Mouse (Mus musculus): Measurements from ENCODE around the gene Iqsec1. TPM values are rescaled to one million over a fixed set of nuclear protein-coding genes. Genes with fewer than 3 reads are reported as not detected.

Iqsec1 gene
- 230 and 427 TPM in 2 replicates for polyA plus RNA-seq (2012; rRNA removed)

- TF ChIP-seq POLR2A (IDR thresholded peaks at IDR 0.05; ENCODE audit: low read depth, low read length) (no peak), CTCF (IDR thresholded peaks at IDR 0.05; ENCODE audit: extremely low read depth, insufficient read depth, insufficient read length, insufficient replicate concordance) (no peak)
- 6% methylated on average over 39 of the region's 39 CpGs for WGBS
Observed at GRCm38 (mm10) chr6:90988648-90989317, at the start of gene Iqsec1. Gene Iqsec1, minus strand, starts transcription at chr6:90988685.

DNA sequence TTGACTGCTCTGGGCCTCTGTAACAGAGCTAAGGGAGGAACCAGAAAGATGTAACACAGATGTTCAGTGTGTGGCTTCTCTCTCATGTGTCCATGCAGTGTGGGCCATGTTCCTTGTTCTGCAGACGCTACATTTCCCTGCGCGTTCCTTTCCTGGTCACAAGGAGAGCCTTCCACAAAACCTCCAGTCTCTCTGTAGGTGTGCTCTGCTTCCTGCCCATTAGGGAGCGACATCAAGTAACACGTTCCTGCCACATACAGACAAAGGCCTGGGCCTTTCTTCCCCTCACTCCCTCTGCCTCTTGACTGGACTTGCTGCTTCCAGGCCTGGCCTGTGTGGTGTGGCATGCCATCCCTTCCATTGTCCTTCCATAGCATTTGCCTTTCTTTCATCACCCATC, 39.8 kb upstream of the Iqsec1 start:
- H3K4me1 ChIP-seq (ENCODE audit: control insufficient read depth, insufficient read depth, insufficient read length), result no peaks in the 10 kb centered on the region
- no peak for DNase-seq (ENCODE audit: low read depth in 1 of 2, low spot score in 2 of 2)
- no peak for TF ChIP-seq CTCF (IDR thresholded peaks at IDR 0.05; ENCODE audit: extremely low read depth, insufficient read depth, insufficient read length, insufficient replicate concordance)
- no peak for TF ChIP-seq POLR2A (IDR thresholded peaks at IDR 0.05; ENCODE audit: low read depth, low read length)
- H3K27ac ChIP-seq (ENCODE audit: insufficient read depth, low read length), result no peak overlapping the region
- no peak overlapping the region for H3K4me3 ChIP-seq (ENCODE audit: extremely low read depth, insufficient read depth, insufficient read length)
- H3K27me3 ChIP-seq (ENCODE audit: control insufficient read depth, insufficient read depth, low read length), result no peaks in the 10 kb centered on the region
- H3K36me3 ChIP-seq (ENCODE audit: control insufficient read depth, insufficient read depth, low read length), result peaks cover 48% of the 10 kb centered on the region
- 93% methylated on average over 5 of the region's 5 CpGs for WGBS

More at GRCm38 (mm10) chr6:90988648-90989317, at the start of gene Iqsec1:
- Histone ChIP-seq H3K4me3 (ENCODE audit: extremely low read depth, insufficient read depth, insufficient read length) (peak within 1 kb of the TSS; percentile 52; the same call in 1 of the 2 replicates), H3K27me3 (ENCODE audit: control insufficient read depth, insufficient read depth, low read length) (peaks cover 15% of the 10 kb centered on the region), H3K27ac (ENCODE audit: insufficient read depth, low read length) (no peak within 1 kb of the TSS), H3K4me1 (ENCODE audit: control insufficient read depth, insufficient read depth, insufficient read length) (peaks cover 9% of the 10 kb centered on the region), H3K36me3 (ENCODE audit: control insufficient read depth, insufficient read depth, low read length) (no peaks in the 10 kb centered on the region)
- peak; percentile 23 to 51 for DNase-seq (ENCODE audit: low read depth in 1 of 2, low spot score in 2 of 2)

GRCm38 (mm10) chr6:91020810-91021209, 32.3 kb upstream of the Iqsec1 start:
- TF ChIP-seq POLR2A (IDR thresholded peaks at IDR 0.05; ENCODE audit: low read depth, low read length) (no peak), CTCF (IDR thresholded peaks at IDR 0.05; ENCODE audit: extremely low read depth, insufficient read depth, insufficient read length, insufficient replicate concordance) (no peak)
- H3K36me3 ChIP-seq (ENCODE audit: control insufficient read depth, insufficient read depth, low read length), result peaks cover 46% of the 10 kb centered on the region
- no peak for DNase-seq (ENCODE audit: low read depth in 1 of 2, low spot score in 2 of 2)
- 95% methylated on average over 7 of the region's 7 CpGs for WGBS
- H3K4me3 ChIP-seq (ENCODE audit: extremely low read depth, insufficient read depth, insufficient read length), result no peak overlapping the region
- H3K27ac ChIP-seq (ENCODE audit: insufficient read depth, low read length), result no peak overlapping the region
- H3K4me1 ChIP-seq (ENCODE audit: control insufficient read depth, insufficient read depth, insufficient read length), result no peaks in the 10 kb centered on the region
- no peaks in the 10 kb centered on the region for H3K27me3 ChIP-seq (ENCODE audit: control insufficient read depth, insufficient read depth, low read length)

DNA sequence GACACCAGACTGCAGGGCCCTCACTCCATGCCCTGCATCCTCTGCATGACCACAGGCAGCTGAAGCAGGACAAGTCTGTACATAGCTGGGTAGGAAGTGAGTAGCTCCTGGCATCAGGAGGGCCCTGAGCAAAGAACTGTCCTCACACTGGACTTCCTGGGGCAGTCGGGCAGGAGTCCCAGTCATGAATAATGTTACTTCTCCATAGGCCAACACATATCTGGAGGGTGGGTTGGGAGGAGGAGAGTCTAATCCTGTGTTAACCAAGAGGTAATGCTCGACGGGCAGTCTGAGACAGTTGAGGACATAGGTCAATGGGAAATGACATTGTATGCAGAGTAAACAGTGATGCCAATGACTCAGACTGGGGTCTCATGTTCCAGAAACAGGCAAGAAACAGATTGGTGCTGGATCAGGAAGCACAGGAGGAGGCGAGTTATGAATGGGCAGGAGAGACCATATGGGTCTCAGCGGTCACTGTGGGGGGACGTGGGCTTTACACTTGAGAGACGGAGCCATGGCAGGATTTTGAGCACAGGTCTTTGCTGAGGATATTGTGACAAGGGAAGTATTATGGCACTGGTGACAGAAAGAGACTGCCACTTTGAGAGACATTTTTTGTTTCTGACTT, 28.2 kb upstream of the Iqsec1 start:
- no peak overlapping the region for H3K4me3 ChIP-seq (ENCODE audit: extremely low read depth, insufficient read depth, insufficient read length)
- peaks cover 51% of the 10 kb centered on the region for H3K36me3 ChIP-seq (ENCODE audit: control insufficient read depth, insufficient read depth, low read length)
- H3K4me1 ChIP-seq (ENCODE audit: control insufficient read depth, insufficient read depth, insufficient read length), result no peaks in the 10 kb centered on the region
- no peak for DNase-seq (ENCODE audit: low read depth in 1 of 2, low spot score in 2 of 2)
- H3K27ac ChIP-seq (ENCODE audit: insufficient read depth, low read length), result no peak overlapping the region
- TF ChIP-seq CTCF (IDR thresholded peaks at IDR 0.05; ENCODE audit: extremely low read depth, insufficient read depth, insufficient read length, insufficient replicate concordance) (no peak), POLR2A (IDR thresholded peaks at IDR 0.05; ENCODE audit: low read depth, low read length) (no peak)
- 92% methylated on average over 7 of the region's 7 CpGs for WGBS
- no peaks in the 10 kb centered on the region for H3K27me3 ChIP-seq (ENCODE audit: control insufficient read depth, insufficient read depth, low read length)

GRCm38 (mm10) chr6:91014198-91014958, 25.9 kb upstream of the Iqsec1 start:
- no peaks in the 10 kb centered on the region for H3K27me3 ChIP-seq (ENCODE audit: control insufficient read depth, insufficient read depth, low read length)
- no peak overlapping the region for H3K4me3 ChIP-seq (ENCODE audit: extremely low read depth, insufficient read depth, insufficient read length)
- H3K4me1 ChIP-seq (ENCODE audit: control insufficient read depth, insufficient read depth, insufficient read length), result no peaks in the 10 kb centered on the region
- no peak for DNase-seq (ENCODE audit: low read depth in 1 of 2, low spot score in 2 of 2)
- peaks cover 42% of the 10 kb centered on the region for H3K36me3 ChIP-seq (ENCODE audit: control insufficient read depth, insufficient read depth, low read length)
- TF ChIP-seq POLR2A (IDR thresholded peaks at IDR 0.05; ENCODE audit: low read depth, low read length), result no peak
- TF ChIP-seq CTCF (IDR thresholded peaks at IDR 0.05; ENCODE audit: extremely low read depth, insufficient read depth, insufficient read length, insufficient replicate concordance), result no peak
- WGBS, result 90% methylated on average over 9 of the region's 9 CpGs
- no peak overlapping the region for H3K27ac ChIP-seq (ENCODE audit: insufficient read depth, low read length)

GRCm38 (mm10) chr6:91012458-91012857, 24.0 kb upstream of the Iqsec1 start:
- DNase-seq (ENCODE audit: low read depth in 1 of 2, low spot score in 2 of 2), result no peak
- Histone ChIP-seq H3K4me1 (ENCODE audit: control insufficient read depth, insufficient read depth, insufficient read length) (no peaks in the 10 kb centered on the region), H3K36me3 (ENCODE audit: control insufficient read depth, insufficient read depth, low read length) (peaks cover 31% of the 10 kb centered on the region), H3K4me3 (ENCODE audit: extremely low read depth, insufficient read depth, insufficient read length) (no peak overlapping the region), H3K27me3 (ENCODE audit: control insufficient read depth, insufficient read depth, low read length) (no peaks in the 10 kb centered on the region), H3K27ac (ENCODE audit: insufficient read depth, low read length) (no peak overlapping the region)
- WGBS, result 92% methylated on average over 3 of the region's 3 CpGs
- TF ChIP-seq POLR2A (IDR thresholded peaks at IDR 0.05; ENCODE audit: low read depth, low read length) (no peak), CTCF (IDR thresholded peaks at IDR 0.05; ENCODE audit: extremely low read depth, insufficient read depth, insufficient read length, insufficient replicate concordance) (no peak)

Data from spleen, adult 2 months (tissue).